Mouse (Mus musculus): ENCODE results near the gene Slc12a9. TPM values are rescaled to one million over a fixed set of nuclear protein-coding genes. Genes with fewer than 3 reads are reported as not detected.

Slc12a9 gene
- polyA plus RNA-seq, 1 experiment: 7.7 TPM

GRCm38 (mm10) chr5:137348482-137349383 is 15.3 kb upstream of the Slc12a9 start:
- no peaks in the 10 kb centered on the region; the same call in 1 of the 2 replicates for H3K4me1 ChIP-seq (ENCODE audit: control insufficient read depth, insufficient read depth, low read length)

GRCm38 (mm10) chr5:137347856-137348255 is 14.5 kb upstream of the Slc12a9 start:
- H3K27ac ChIP-seq (ENCODE audit: insufficient read depth, low read length): no peak overlapping the region
- no peaks in the 10 kb centered on the region for H3K4me1 ChIP-seq (ENCODE audit: control insufficient read depth, insufficient read depth, low read length)
- TF ChIP-seq CTCF (IDR thresholded peaks at IDR 0.05; ENCODE audit: borderline replicate concordance, insufficient read depth, low read length) (no peak), POLR2A (IDR thresholded peaks at IDR 0.05; ENCODE audit: low read depth, low read length) (no peak)
- no peak overlapping the region for H3K4me3 ChIP-seq (ENCODE audit: insufficient read depth, low read length)

More at GRCm38 (mm10) chr5:137348482-137349383, 15.3 kb upstream of the Slc12a9 start:
- no peak for TF ChIP-seq CTCF (IDR thresholded peaks at IDR 0.05; ENCODE audit: borderline replicate concordance, insufficient read depth, low read length)
- TF ChIP-seq POLR2A (IDR thresholded peaks at IDR 0.05; ENCODE audit: low read depth, low read length): no peak
- Histone ChIP-seq H3K4me3 (ENCODE audit: insufficient read depth, low read length) (peak overlapping the region; percentile 29), H3K27ac (ENCODE audit: insufficient read depth, low read length) (no peak overlapping the region)

GRCm38 (mm10) chr5:137346983-137347382 is 13.6 kb upstream of the Slc12a9 start:
- Histone ChIP-seq H3K4me1 (ENCODE audit: control insufficient read depth, insufficient read depth, low read length) (no peaks in the 10 kb centered on the region), H3K27ac (ENCODE audit: insufficient read depth, low read length) (no peak overlapping the region), H3K4me3 (ENCODE audit: insufficient read depth, low read length) (no peak overlapping the region)
- TF ChIP-seq CTCF (IDR thresholded peaks at IDR 0.05; ENCODE audit: borderline replicate concordance, insufficient read depth, low read length) (no peak), POLR2A (IDR thresholded peaks at IDR 0.05; ENCODE audit: low read depth, low read length) (no peak)

DNA sequence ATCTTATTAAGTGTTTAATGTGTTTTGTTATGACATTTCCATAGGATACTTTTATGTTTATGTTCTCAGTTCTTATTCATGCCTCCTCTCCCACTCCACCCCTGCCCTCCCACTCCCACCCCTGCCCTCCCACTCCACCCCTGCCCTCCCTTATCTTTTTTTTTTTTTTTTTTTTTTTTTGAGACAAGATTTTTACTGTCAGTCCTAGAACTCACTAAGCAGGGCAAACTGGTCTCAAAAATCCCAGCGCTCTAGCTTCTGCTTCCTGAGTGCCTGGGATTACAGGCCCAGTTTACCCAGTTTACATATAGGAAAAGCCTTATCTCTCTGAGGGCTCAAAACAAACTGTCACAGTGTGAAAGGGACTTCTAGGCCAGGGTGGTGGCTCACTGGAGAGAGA is 13.0 kb upstream of the Slc12a9 start:
- TF ChIP-seq POLR2A (IDR thresholded peaks at IDR 0.05; ENCODE audit: low read depth, low read length): no peak
- TF ChIP-seq CTCF (IDR thresholded peaks at IDR 0.05; ENCODE audit: borderline replicate concordance, insufficient read depth, low read length): no peak
- Histone ChIP-seq H3K4me3 (ENCODE audit: insufficient read depth, low read length) (no peak overlapping the region), H3K4me1 (ENCODE audit: control insufficient read depth, insufficient read depth, low read length) (no peaks in the 10 kb centered on the region), H3K27ac (ENCODE audit: insufficient read depth, low read length) (no peak overlapping the region)

DNA sequence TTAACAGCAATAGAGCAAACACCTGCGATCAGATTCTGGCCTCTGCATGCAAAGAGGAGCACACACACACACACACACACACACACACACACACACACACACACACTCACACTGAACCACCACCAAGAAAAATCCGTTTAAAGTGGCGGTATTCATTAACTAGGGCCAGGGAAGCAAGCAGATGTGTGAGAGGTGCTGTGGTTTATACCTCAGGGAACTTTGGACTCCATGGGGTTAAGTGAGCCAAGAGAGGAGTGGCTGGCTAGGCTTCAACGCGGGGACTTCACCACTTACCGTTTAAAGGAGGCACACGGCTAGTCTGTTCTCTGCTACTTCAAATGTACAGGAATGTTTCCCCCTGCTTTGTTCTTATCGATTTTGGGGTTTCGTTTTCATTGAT is 12.4 kb upstream of the Slc12a9 start:
- H3K27ac ChIP-seq (ENCODE audit: insufficient read depth, low read length): no peak overlapping the region

GRCm38 (mm10) chr5:137343869-137344268 is 10.5 kb upstream of the Slc12a9 start:
- Histone ChIP-seq H3K4me3 (ENCODE audit: insufficient read depth, low read length) (no peak overlapping the region), H3K4me1 (ENCODE audit: control insufficient read depth, insufficient read depth, low read length) (no peaks in the 10 kb centered on the region), H3K27ac (ENCODE audit: insufficient read depth, low read length) (no peak overlapping the region)
- TF ChIP-seq POLR2A (IDR thresholded peaks at IDR 0.05; ENCODE audit: low read depth, low read length) (no peak), CTCF (IDR thresholded peaks at IDR 0.05; ENCODE audit: borderline replicate concordance, insufficient read depth, low read length) (no peak)

More for the DNA sequence above, 12.4 kb upstream of the Slc12a9 start:
- Histone ChIP-seq H3K4me1 (ENCODE audit: control insufficient read depth, insufficient read depth, low read length) (no peaks in the 10 kb centered on the region), H3K4me3 (ENCODE audit: insufficient read depth, low read length) (no peak overlapping the region)
- no peak for TF ChIP-seq CTCF (IDR thresholded peaks at IDR 0.05; ENCODE audit: borderline replicate concordance, insufficient read depth, low read length)
- TF ChIP-seq POLR2A (IDR thresholded peaks at IDR 0.05; ENCODE audit: low read depth, low read length): no peak

DNA sequence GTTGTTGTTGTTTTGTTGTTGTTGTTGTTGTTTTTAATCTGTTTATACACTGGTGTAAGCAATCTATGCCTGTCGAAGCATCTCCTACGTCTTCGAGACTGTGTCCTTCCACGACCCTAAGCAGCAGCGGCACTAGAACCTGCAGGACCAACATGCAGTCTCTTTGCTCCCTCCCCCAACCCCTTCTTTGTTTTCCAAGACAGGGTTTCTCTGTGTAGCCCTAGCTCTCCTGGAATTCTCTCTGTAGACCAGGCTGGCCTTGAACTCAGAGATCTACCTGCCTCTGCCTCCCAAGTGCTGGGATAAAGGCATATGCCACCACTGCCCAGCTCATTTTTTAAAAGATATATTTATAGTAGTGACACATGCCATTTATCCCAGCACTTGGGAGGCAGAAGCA is 10.0 kb upstream of the Slc12a9 start:
- H3K4me1 ChIP-seq (ENCODE audit: control insufficient read depth, insufficient read depth, low read length): no peaks in the 10 kb centered on the region
- no peak for TF ChIP-seq POLR2A (IDR thresholded peaks at IDR 0.05; ENCODE audit: low read depth, low read length)
- H3K27ac ChIP-seq (ENCODE audit: insufficient read depth, low read length): no peak overlapping the region
- no peak overlapping the region for H3K4me3 ChIP-seq (ENCODE audit: insufficient read depth, low read length)

DNA sequence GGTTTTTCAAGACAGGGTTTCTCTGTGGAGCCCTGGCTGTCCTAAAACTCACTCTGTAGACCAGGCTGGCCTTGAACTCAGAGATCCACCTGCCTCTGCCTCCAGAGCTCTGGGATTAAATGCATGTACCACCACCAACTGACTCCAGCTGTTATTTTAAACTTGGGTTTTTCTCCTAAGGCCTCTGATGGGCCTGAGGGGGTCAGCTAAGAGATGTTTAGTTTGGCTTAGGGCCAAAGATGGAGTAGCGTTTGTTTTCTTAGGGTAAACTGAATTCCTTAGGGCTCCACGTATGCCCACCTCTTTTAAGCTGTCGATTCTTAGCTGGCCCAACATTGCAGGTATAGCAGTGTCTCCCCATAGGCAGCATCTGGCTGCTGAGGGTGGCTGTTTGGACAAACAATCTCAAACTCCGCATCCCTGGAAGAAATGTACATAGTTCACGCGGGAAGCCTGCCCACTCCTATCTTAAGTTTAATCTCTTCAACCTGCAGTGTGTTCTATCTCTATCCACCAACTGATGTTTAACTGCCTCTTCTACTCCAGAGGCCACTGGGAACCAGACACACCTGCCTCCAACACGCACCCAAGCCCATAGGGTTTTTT is 9.1 kb upstream of the Slc12a9 start:
- Histone ChIP-seq H3K4me1 (ENCODE audit: control insufficient read depth, insufficient read depth, low read length) (no peaks in the 10 kb centered on the region), H3K27ac (ENCODE audit: insufficient read depth, low read length) (no peak overlapping the region), H3K4me3 (ENCODE audit: insufficient read depth, low read length) (no peak overlapping the region)
- TF ChIP-seq POLR2A (IDR thresholded peaks at IDR 0.05; ENCODE audit: low read depth, low read length) (no peak), CTCF (IDR thresholded peaks at IDR 0.05; ENCODE audit: borderline replicate concordance, insufficient read depth, low read length) (no peak)

DNA sequence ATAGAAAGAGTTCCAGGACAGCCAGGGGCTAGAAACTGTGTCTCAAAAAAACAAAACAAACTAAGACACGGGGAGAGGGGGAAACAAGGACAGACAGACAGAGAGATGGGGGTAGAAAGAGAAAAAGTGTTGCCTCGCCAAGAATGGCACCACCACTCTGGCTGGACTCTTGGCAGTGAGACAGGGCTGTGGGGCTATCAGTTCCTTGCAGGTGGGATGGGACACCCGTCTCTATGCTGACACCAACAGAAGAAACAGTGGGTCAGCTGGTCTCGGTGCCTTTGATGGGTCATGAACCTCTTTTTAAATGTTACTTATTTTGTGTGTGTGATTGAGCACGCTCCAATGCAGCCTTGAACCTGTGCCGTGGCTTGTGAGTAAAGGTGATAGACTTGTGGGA is 6.8 kb upstream of the Slc12a9 start:
- no peak overlapping the region for H3K4me3 ChIP-seq (ENCODE audit: insufficient read depth, low read length)
- TF ChIP-seq CTCF (IDR thresholded peaks at IDR 0.05; ENCODE audit: borderline replicate concordance, insufficient read depth, low read length) (no peak), POLR2A (IDR thresholded peaks at IDR 0.05; ENCODE audit: low read depth, low read length) (no peak)
- no peak overlapping the region for H3K27ac ChIP-seq (ENCODE audit: insufficient read depth, low read length)
- no peaks in the 10 kb centered on the region for H3K4me1 ChIP-seq (ENCODE audit: control insufficient read depth, insufficient read depth, low read length)
